Mouse (Mus musculus): ENCODE measurements around the gene Rcor2. TPM values are rescaled to one million over a fixed set of nuclear protein-coding genes. Genes with fewer than 3 reads are reported as not detected.
A peak's percentile ranks its signal among the peaks of the same experiment; 100 is the strongest.

Rcor2 gene
- polyA plus RNA-seq, 1 experiment = 3.6 TPM

GRCm38 (mm10) chr19:7294098-7294876, 27.2 kb downstream of the Rcor2 start:
- Histone ChIP-seq H3K36me3 (ENCODE audit: control insufficient read depth, insufficient read depth, low read length) (peaks cover 6% of the 10 kb centered on the region), H3K4me3 (ENCODE audit: control insufficient read depth, low read depth, low read length) (peak overlapping the region; percentile 77), H3K27me3 (ENCODE audit: control insufficient read depth, insufficient read depth, low read length) (no peaks in the 10 kb centered on the region), H3K4me1 (ENCODE audit: control insufficient read depth, insufficient read depth, low read length) (peaks cover 11% of the 10 kb centered on the region), H3K27ac (ENCODE audit: control insufficient read depth, insufficient read depth, low read depth, low read length) (no peak overlapping the region)
- TF ChIP-seq POLR2A (IDR thresholded peaks at IDR 0.05; ENCODE audit: control insufficient read depth, low read depth, low read length) (no peak), CTCF (IDR thresholded peaks at IDR 0.05; ENCODE audit: control insufficient read depth, insufficient read depth, insufficient replicate concordance, low read depth, low read length) (no peak)

- Histone ChIP-seq H3K4me1 (ENCODE audit: control insufficient read depth, insufficient read depth, low read length) (peaks cover 11% of the 10 kb centered on the region), H3K27me3 (ENCODE audit: control insufficient read depth, insufficient read depth, low read length) (no peaks in the 10 kb centered on the region), H3K36me3 (ENCODE audit: control insufficient read depth, insufficient read depth, low read length) (peaks cover 6% of the 10 kb centered on the region), H3K4me3 (ENCODE audit: control insufficient read depth, low read depth, low read length) (peak overlapping the region; percentile 77), H3K27ac (ENCODE audit: control insufficient read depth, insufficient read depth, low read depth, low read length) (peak overlapping the region; percentile 34; the same call in 1 of the 2 replicates)
- TF ChIP-seq CTCF (IDR thresholded peaks at IDR 0.05; ENCODE audit: control insufficient read depth, insufficient read depth, insufficient replicate concordance, low read depth, low read length) = no peak
- TF ChIP-seq POLR2A (IDR thresholded peaks at IDR 0.05; ENCODE audit: control insufficient read depth, low read depth, low read length) = no peak
Observed at GRCm38 (mm10) chr19:7295071-7295658, 28.0 kb downstream of the Rcor2 start.

- peaks cover 2% of the 10 kb centered on the region for H3K36me3 ChIP-seq (ENCODE audit: control insufficient read depth, insufficient read depth, low read length)
- no peak overlapping the region for H3K27ac ChIP-seq (ENCODE audit: control insufficient read depth, insufficient read depth, low read depth, low read length)
- peaks cover 11% of the 10 kb centered on the region for H3K4me1 ChIP-seq (ENCODE audit: control insufficient read depth, insufficient read depth, low read length)
- peak overlapping the region; percentile 77 for H3K4me3 ChIP-seq (ENCODE audit: control insufficient read depth, low read depth, low read length)
- H3K27me3 ChIP-seq (ENCODE audit: control insufficient read depth, insufficient read depth, low read length) = no peaks in the 10 kb centered on the region
- TF ChIP-seq CTCF (IDR thresholded peaks at IDR 0.05; ENCODE audit: control insufficient read depth, insufficient read depth, insufficient replicate concordance, low read depth, low read length) = no peak
Observed at GRCm38 (mm10) chr19:7295959-7296358, 28.8 kb downstream of the Rcor2 start.

GRCm38 (mm10) chr19:7299052-7299451, 31.9 kb downstream of the Rcor2 start:
- no peak for TF ChIP-seq CTCF (IDR thresholded peaks at IDR 0.05; ENCODE audit: control insufficient read depth, insufficient read depth, insufficient replicate concordance, low read depth, low read length)
- TF ChIP-seq POLR2A (IDR thresholded peaks at IDR 0.05; ENCODE audit: control insufficient read depth, low read depth, low read length) = no peak
- Histone ChIP-seq H3K27me3 (ENCODE audit: control insufficient read depth, insufficient read depth, low read length) (no peaks in the 10 kb centered on the region), H3K36me3 (ENCODE audit: control insufficient read depth, insufficient read depth, low read length) (peaks cover 2% of the 10 kb centered on the region), H3K4me3 (ENCODE audit: control insufficient read depth, low read depth, low read length) (peak overlapping the region; percentile 88), H3K4me1 (ENCODE audit: control insufficient read depth, insufficient read depth, low read length) (peaks cover 11% of the 10 kb centered on the region), H3K27ac (ENCODE audit: control insufficient read depth, insufficient read depth, low read depth, low read length) (no peak overlapping the region)

- Histone ChIP-seq H3K36me3 (ENCODE audit: control insufficient read depth, insufficient read depth, low read length) (peaks cover 2% of the 10 kb centered on the region), H3K4me1 (ENCODE audit: control insufficient read depth, insufficient read depth, low read length) (peaks cover 6% of the 10 kb centered on the region; the same call in 1 of the 2 replicates), H3K27me3 (ENCODE audit: control insufficient read depth, insufficient read depth, low read length) (no peaks in the 10 kb centered on the region), H3K4me3 (ENCODE audit: control insufficient read depth, low read depth, low read length) (no peak overlapping the region), H3K27ac (ENCODE audit: control insufficient read depth, insufficient read depth, low read depth, low read length) (no peak overlapping the region)
- TF ChIP-seq POLR2A (IDR thresholded peaks at IDR 0.05; ENCODE audit: control insufficient read depth, low read depth, low read length) (no peak), CTCF (IDR thresholded peaks at IDR 0.05; ENCODE audit: control insufficient read depth, insufficient read depth, insufficient replicate concordance, low read depth, low read length) (no peak)
Observed at GRCm38 (mm10) chr19:7300078-7300477, 33.0 kb downstream of the Rcor2 start.

- TF ChIP-seq CTCF (IDR thresholded peaks at IDR 0.05; ENCODE audit: control insufficient read depth, insufficient read depth, insufficient replicate concordance, low read depth, low read length) (no peak), POLR2A (IDR thresholded peaks at IDR 0.05; ENCODE audit: control insufficient read depth, low read depth, low read length) (no peak)
Observed at GRCm38 (mm10) chr19:7301647-7302492, 34.7 kb downstream of the Rcor2 start.

GRCm38 (mm10) chr19:7302493-7302797, 35.3 kb downstream of the Rcor2 start:
- H3K4me1 ChIP-seq (ENCODE audit: control insufficient read depth, insufficient read depth, low read length) = no peaks in the 10 kb centered on the region
- no peak overlapping the region for H3K27ac ChIP-seq (ENCODE audit: control insufficient read depth, insufficient read depth, low read depth, low read length)
- H3K4me3 ChIP-seq (ENCODE audit: control insufficient read depth, low read depth, low read length) = no peak overlapping the region
- H3K36me3 ChIP-seq (ENCODE audit: control insufficient read depth, insufficient read depth, low read length) = no peaks in the 10 kb centered on the region
- no peak for TF ChIP-seq POLR2A (IDR thresholded peaks at IDR 0.05; ENCODE audit: control insufficient read depth, low read depth, low read length)
- H3K27me3 ChIP-seq (ENCODE audit: control insufficient read depth, insufficient read depth, low read length) = no peaks in the 10 kb centered on the region

More at GRCm38 (mm10) chr19:7301647-7302492, 34.7 kb downstream of the Rcor2 start:
- Histone ChIP-seq H3K27ac (ENCODE audit: control insufficient read depth, insufficient read depth, low read depth, low read length) (no peak overlapping the region), H3K4me1 (ENCODE audit: control insufficient read depth, insufficient read depth, low read length) (no peaks in the 10 kb centered on the region), H3K4me3 (ENCODE audit: control insufficient read depth, low read depth, low read length) (no peak overlapping the region), H3K36me3 (ENCODE audit: control insufficient read depth, insufficient read depth, low read length) (no peaks in the 10 kb centered on the region; the same call in 1 of the 2 replicates), H3K27me3 (ENCODE audit: control insufficient read depth, insufficient read depth, low read length) (no peaks in the 10 kb centered on the region)
